Mouse (Mus musculus) kidney, embryonic 14.5 days (tissue): Measurements from ENCODE around the gene Stard3nl. TPM values are rescaled to one million over a fixed set of nuclear protein-coding genes. Genes with fewer than 3 reads are reported as not detected.

Source experiments
- ATAC-seq: fragments of 200-750 bp; cut with Nextera tagmentation; 2 replicates; pipeline ENCODE4 v1.8.0; 2017; ENCODE audit warnings: moderate number of reproducible peaks, mild to moderate bottlenecking, moderate TSS enrichment, moderate library complexity; ENCODE audit not compliant: low FRiP score, low TSS enrichment
- H3K27ac ChIP-seq: fragments of 300-500 bp; sonication (generic); 2 replicates; pipeline ENCODE4 v1.5.1; 2014; ENCODE audit warnings: low read depth, mild to moderate bottlenecking, low read length, moderate library complexity, mixed read lengths
- H3K27me3 ChIP-seq: fragments of 300-500 bp; sonication (generic); 2 replicates; pipeline ENCODE4 v1.6.1; 2014; ENCODE audit warnings: mild to moderate bottlenecking, low read length; ENCODE audit not compliant: control insufficient read depth, insufficient read depth
- H3K36me3 ChIP-seq: fragments of 300-500 bp; sonication (generic); 2 replicates; pipeline ENCODE4 v1.6.1; 2014; ENCODE audit warnings: low read length, mixed read lengths; ENCODE audit not compliant: control insufficient read depth, insufficient read depth
- H3K4me1 ChIP-seq: fragments of 300-500 bp; sonication (generic); 2 replicates; pipeline ENCODE4 v1.6.1; 2014; ENCODE audit warnings: low read length, mixed read lengths; ENCODE audit not compliant: control insufficient read depth, insufficient read depth
- H3K4me2 ChIP-seq: fragments of 300-500 bp; sonication (generic); replicated peaks from 2 replicates; pipeline ENCODE4 v1.6.1; 2014; ENCODE audit warnings: low read depth, mild to moderate bottlenecking, low read length
- H3K4me3 ChIP-seq: fragments of 300-500 bp; sonication (generic); 2 replicates; pipeline ENCODE4 v1.5.1; 2014; ENCODE audit warnings: mild to moderate bottlenecking, low read length
- H3K9ac ChIP-seq: fragments of 300-500 bp; sonication (generic); 2 replicates; pipeline ENCODE4 v1.6.1; 2014; ENCODE audit warnings: low read depth, mild to moderate bottlenecking, low read length, moderate library complexity
- H3K9me3 ChIP-seq: fragments of 300-500 bp; sonication (generic); 2 replicates; pipeline ENCODE4 v1.6.1; 2016; ENCODE audit warnings: low read length; ENCODE audit not compliant: control insufficient read depth
- WGBS: fragments of 180-500 bp; shearing (Covaris S2); extraction: QIAGEN DNeasy Blood & Tissue Kit; methylation state at CpG from one replicate; pipeline ENCODE4 v1.1.7; 2014; 5-methylcytosine and 5-hydroxymethylcytosine counted together
- polyA plus RNA-seq: library from polyadenylated mRNA; unstranded; fragments of >200 nt; fragmentation: Nextera tagmentation; extraction: Ambion mirVana; gene quantifications from 2 replicates; pipeline ENCODE4 v1.2.1, GENCODE M21; 2014

Stard3nl gene
- polyA plus RNA-seq, 1 experiment from 2014 or later: 107 TPM

- no peak overlapping the region for H3K27ac ChIP-seq
- 57% methylated on average over 4 of the region's 4 CpGs for WGBS
These were observed 5.3 kb downstream of the Stard3nl start for GRCm38 (mm10) chr13:19390296-19390695.

DNA sequence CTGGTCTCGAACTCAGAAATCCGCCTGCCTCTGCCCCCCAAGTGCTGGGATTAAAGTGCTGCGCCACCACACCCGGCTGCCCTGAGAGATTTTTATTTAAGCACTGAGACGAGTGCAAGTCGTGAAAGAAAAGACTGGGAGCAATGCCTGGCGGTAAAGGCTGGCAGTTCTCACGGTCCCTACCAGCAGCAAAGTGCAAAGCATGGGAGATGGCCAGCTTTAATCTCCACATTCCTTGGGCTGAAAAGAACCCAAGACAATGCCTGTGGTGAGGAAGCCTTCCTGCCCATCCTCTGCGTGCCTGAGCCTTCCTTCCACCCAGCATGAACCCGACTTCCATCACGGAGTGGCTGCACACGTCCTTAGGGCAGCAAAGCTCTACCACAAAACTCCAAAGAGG lies 5.7 kb downstream of the Stard3nl start:
- Histone ChIP-seq H3K9ac (no peak overlapping the region), H3K4me1 (peaks cover 16% of the 10 kb centered on the region), H3K36me3 (no peaks in the 10 kb centered on the region), H3K9me3 (no peaks in the 10 kb centered on the region), H3K27me3 (no peaks in the 10 kb centered on the region), H3K27ac (no peak overlapping the region), H3K4me3 (no peak overlapping the region), H3K4me2 (no peak overlapping the region)
- ATAC-seq: no peak
- WGBS: 59% methylated on average over 12 of the region's 12 CpGs

More at GRCm38 (mm10) chr13:19390296-19390695, 5.3 kb downstream of the Stard3nl start:
- no peak overlapping the region for H3K9ac ChIP-seq
- H3K9me3 ChIP-seq: no peaks in the 10 kb centered on the region
- H3K27me3 ChIP-seq: no peaks in the 10 kb centered on the region
- no peak for ATAC-seq
- H3K4me3 ChIP-seq: no peak overlapping the region
- H3K4me1 ChIP-seq: peaks cover 18% of the 10 kb centered on the region
- no peak overlapping the region for H3K4me2 ChIP-seq
- no peaks in the 10 kb centered on the region for H3K36me3 ChIP-seq

DNA sequence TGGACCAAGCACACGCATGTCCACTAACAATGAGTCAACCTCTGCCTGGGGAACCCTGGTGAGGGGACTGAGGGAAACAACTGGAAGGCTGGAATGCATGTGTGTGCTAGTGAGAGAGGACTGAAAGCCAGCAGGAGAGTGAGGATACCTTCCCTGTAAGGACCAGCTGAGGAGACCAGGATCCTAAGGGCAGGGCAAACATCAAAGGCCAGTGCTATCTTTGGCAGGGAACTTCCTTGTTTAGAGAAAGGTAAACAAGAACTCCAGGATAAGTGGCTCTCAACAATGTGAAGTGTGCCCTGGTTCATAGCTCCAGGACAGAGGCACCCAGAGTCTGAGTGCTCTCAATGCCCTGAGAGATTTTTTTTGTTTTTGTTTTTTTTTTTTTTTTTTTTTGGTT lies 6.2 kb downstream of the Stard3nl start:
- no peaks in the 10 kb centered on the region for H3K27me3 ChIP-seq
- H3K36me3 ChIP-seq: no peaks in the 10 kb centered on the region
- WGBS: 64% methylated on average over 1 of the region's 1 CpGs
- H3K4me2 ChIP-seq: no peak overlapping the region
- H3K4me1 ChIP-seq: peaks cover 12% of the 10 kb centered on the region
- no peaks in the 10 kb centered on the region for H3K9me3 ChIP-seq
- no peak for ATAC-seq
- no peak overlapping the region for H3K4me3 ChIP-seq
- H3K9ac ChIP-seq: no peak overlapping the region
- H3K27ac ChIP-seq: no peak overlapping the region

DNA sequence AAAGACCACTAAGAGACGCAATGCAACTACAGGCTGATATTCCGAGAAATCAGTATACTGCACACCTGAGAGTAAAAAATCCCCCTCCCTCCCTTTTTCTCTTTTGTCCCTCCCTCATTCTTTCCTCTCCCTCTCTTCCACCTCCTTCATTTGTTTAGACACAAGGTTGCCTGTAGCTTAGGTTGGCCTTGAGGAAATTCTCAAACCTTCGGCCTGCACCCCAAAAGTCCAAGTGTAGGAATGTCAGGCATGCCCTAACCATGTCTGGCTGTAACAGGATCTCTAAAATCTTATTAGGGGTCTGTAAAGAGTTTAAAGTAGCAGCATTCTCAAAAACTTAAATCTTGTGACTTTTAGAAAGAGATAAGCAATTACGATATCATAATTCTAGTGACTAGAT lies 10.4 kb downstream of the Stard3nl start:
- WGBS: 92% methylated on average over 4 of the region's 4 CpGs
- Histone ChIP-seq H3K36me3 (no peaks in the 10 kb centered on the region), H3K4me3 (no peak overlapping the region), H3K4me2 (no peak overlapping the region), H3K9me3 (no peaks in the 10 kb centered on the region), H3K27me3 (no peaks in the 10 kb centered on the region), H3K27ac (no peak overlapping the region), H3K4me1 (0 out of 2 replicates have a peak, but pooled peaks cover under 1% of the 10 kb centered on the region), H3K9ac (no peak overlapping the region)
- ATAC-seq: no peak

GRCm38 (mm10) chr13:19381112-19381828 lies 14.3 kb downstream of the Stard3nl start:
- no peaks in the 10 kb centered on the region for H3K4me1 ChIP-seq
- H3K36me3 ChIP-seq: no peaks in the 10 kb centered on the region
- ATAC-seq: no peak
- no peak overlapping the region for H3K4me2 ChIP-seq
- no peak overlapping the region for H3K9ac ChIP-seq
- H3K4me3 ChIP-seq: no peak overlapping the region
- WGBS: 88% methylated on average over 9 of the region's 9 CpGs
- H3K27me3 ChIP-seq: no peaks in the 10 kb centered on the region
- no peaks in the 10 kb centered on the region for H3K9me3 ChIP-seq
- no peak overlapping the region for H3K27ac ChIP-seq

DNA sequence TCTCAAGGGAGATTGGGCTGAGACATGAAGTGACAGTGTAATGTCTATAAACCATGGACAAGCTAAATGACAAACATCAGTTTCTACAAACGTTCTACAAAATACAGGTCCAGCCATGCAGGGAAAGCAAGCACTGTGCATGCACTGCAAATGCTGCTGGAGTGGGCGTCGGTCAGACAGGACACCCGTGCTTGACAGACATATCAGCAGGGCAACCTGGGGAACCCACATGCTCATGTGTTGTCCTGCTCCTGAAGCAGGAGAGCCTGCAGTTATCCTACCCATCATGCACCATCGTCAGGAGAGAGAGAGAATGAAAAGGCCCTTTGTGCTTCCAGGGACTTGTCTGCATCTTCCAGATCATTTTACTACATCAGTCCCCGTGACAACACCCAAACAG lies 16.3 kb downstream of the Stard3nl start:
- no peak for ATAC-seq
- Histone ChIP-seq H3K27me3 (no peaks in the 10 kb centered on the region), H3K36me3 (0 out of 2 replicates have a peak, but pooled peaks cover 3% of the 10 kb centered on the region), H3K9me3 (no peaks in the 10 kb centered on the region), H3K27ac (no peak overlapping the region), H3K4me1 (no peaks in the 10 kb centered on the region), H3K4me2 (no peak overlapping the region), H3K9ac (no peak overlapping the region), H3K4me3 (no peak overlapping the region)
- 80% methylated on average over 6 of the region's 6 CpGs for WGBS

GRCm38 (mm10) chr13:19372133-19372729 lies 23.4 kb downstream of the Stard3nl start:
- Histone ChIP-seq H3K9me3 (no peaks in the 10 kb centered on the region), H3K4me1 (no peaks in the 10 kb centered on the region), H3K4me2 (no peak overlapping the region), H3K9ac (no peak overlapping the region), H3K27me3 (no peaks in the 10 kb centered on the region), H3K4me3 (no peak overlapping the region), H3K36me3 (peaks cover 35% of the 10 kb centered on the region; the same call in 1 of the 2 replicates), H3K27ac (no peak overlapping the region)
- peak; percentile 83 for ATAC-seq
- 20% methylated on average over 8 of the region's 8 CpGs for WGBS

GRCm38 (mm10) chr13:19368817-19369216 lies 26.8 kb downstream of the Stard3nl start:
- H3K9ac ChIP-seq: no peak overlapping the region
- peaks cover 32% of the 10 kb centered on the region; the same call in 1 of the 2 replicates for H3K36me3 ChIP-seq
- no peaks in the 10 kb centered on the region for H3K9me3 ChIP-seq
- H3K27me3 ChIP-seq: no peaks in the 10 kb centered on the region
- no peak for ATAC-seq
- WGBS: 89% methylated on average over 6 of the region's 6 CpGs
- no peak overlapping the region for H3K4me2 ChIP-seq
- no peaks in the 10 kb centered on the region for H3K4me1 ChIP-seq
- no peak overlapping the region for H3K27ac ChIP-seq
- no peak overlapping the region for H3K4me3 ChIP-seq

GRCm38 (mm10) chr13:19367536-19367935 lies 28.1 kb downstream of the Stard3nl start:
- ATAC-seq: no peak
- H3K27me3 ChIP-seq: no peaks in the 10 kb centered on the region
- WGBS: 75% methylated on average over 7 of the region's 7 CpGs
- H3K36me3 ChIP-seq: peaks cover 32% of the 10 kb centered on the region; the same call in 1 of the 2 replicates
- H3K4me2 ChIP-seq: no peak overlapping the region
- no peak overlapping the region for H3K27ac ChIP-seq
- H3K9me3 ChIP-seq: no peaks in the 10 kb centered on the region
- no peak overlapping the region for H3K4me3 ChIP-seq
- no peaks in the 10 kb centered on the region for H3K4me1 ChIP-seq
- no peak overlapping the region for H3K9ac ChIP-seq
